Mouse (Mus musculus) stomach, embryonic 16.5 days (tissue): Measurements from ENCODE around the gene Irak1. TPM values are rescaled to one million over a fixed set of nuclear protein-coding genes. Genes with fewer than 3 reads are reported as not detected.

Experiments used
- ATAC-seq: fragments of 200-750 bp; cut with Nextera tagmentation; 2 replicates; pipeline ENCODE4 v1.8.0; 2017; ENCODE audit warnings: moderate number of reproducible peaks, moderate TSS enrichment; ENCODE audit not compliant: insufficient read depth, low FRiP score
- H3K27ac ChIP-seq: fragments of 300-500 bp; sonication (generic); 2 replicates; pipeline ENCODE4 v1.5.1; 2014; ENCODE audit warnings: low read length
- H3K27me3 ChIP-seq: fragments of 300-500 bp; sonication (generic); 2 replicates; pipeline ENCODE4 v1.6.1; 2014; ENCODE audit warnings: low read length, control low read depth, mixed read lengths; ENCODE audit not compliant: control insufficient read depth, insufficient read depth
- H3K36me3 ChIP-seq: fragments of 300-500 bp; sonication (generic); 2 replicates; pipeline ENCODE4 v1.6.1; 2014; ENCODE audit warnings: low read length; ENCODE audit not compliant: control insufficient read depth, insufficient read depth
- H3K4me1 ChIP-seq: fragments of 300-500 bp; sonication (generic); 2 replicates; pipeline ENCODE4 v1.6.1; 2014; ENCODE audit warnings: low read length, control low read depth, mixed read lengths; ENCODE audit not compliant: control insufficient read depth, insufficient read depth
- H3K4me2 ChIP-seq: fragments of 300-500 bp; sonication (generic); 2 replicates; pipeline ENCODE4 v1.6.1; 2014; ENCODE audit warnings: low read depth, low read length, mixed read lengths
- H3K4me3 ChIP-seq: fragments of 300-500 bp; sonication (generic); replicated peaks from 2 replicates; pipeline ENCODE4 v1.5.1; 2014; ENCODE audit warnings: mild to moderate bottlenecking, low read length
- H3K9ac ChIP-seq: fragments of 300-500 bp; sonication (generic); 2 replicates; pipeline ENCODE4 v1.6.1; 2014; ENCODE audit warnings: low read length
- H3K9me3 ChIP-seq: fragments of 300-500 bp; sonication (generic); replicated peaks from 2 replicates; pipeline ENCODE4 v1.6.1; 2016; ENCODE audit warnings: low read length, control low read depth; ENCODE audit not compliant: control insufficient read depth
- WGBS: fragments of 180-500 bp; shearing (Covaris S2); extraction: QIAGEN DNeasy Blood & Tissue Kit; methylation state at CpG from one replicate; pipeline ENCODE4 v1.1.7; 2014; 5-methylcytosine and 5-hydroxymethylcytosine counted together
- polyA plus RNA-seq: library from polyadenylated mRNA; unstranded; fragments of >200 nt; fragmentation: Nextera tagmentation; extraction: Ambion mirVana; gene quantifications from 2 replicates; pipeline ENCODE4 v1.2.1, GENCODE M21; 2015

Irak1 gene
- 63.0 and 66.8 TPM in 2 replicates for polyA plus RNA-seq

DNA sequence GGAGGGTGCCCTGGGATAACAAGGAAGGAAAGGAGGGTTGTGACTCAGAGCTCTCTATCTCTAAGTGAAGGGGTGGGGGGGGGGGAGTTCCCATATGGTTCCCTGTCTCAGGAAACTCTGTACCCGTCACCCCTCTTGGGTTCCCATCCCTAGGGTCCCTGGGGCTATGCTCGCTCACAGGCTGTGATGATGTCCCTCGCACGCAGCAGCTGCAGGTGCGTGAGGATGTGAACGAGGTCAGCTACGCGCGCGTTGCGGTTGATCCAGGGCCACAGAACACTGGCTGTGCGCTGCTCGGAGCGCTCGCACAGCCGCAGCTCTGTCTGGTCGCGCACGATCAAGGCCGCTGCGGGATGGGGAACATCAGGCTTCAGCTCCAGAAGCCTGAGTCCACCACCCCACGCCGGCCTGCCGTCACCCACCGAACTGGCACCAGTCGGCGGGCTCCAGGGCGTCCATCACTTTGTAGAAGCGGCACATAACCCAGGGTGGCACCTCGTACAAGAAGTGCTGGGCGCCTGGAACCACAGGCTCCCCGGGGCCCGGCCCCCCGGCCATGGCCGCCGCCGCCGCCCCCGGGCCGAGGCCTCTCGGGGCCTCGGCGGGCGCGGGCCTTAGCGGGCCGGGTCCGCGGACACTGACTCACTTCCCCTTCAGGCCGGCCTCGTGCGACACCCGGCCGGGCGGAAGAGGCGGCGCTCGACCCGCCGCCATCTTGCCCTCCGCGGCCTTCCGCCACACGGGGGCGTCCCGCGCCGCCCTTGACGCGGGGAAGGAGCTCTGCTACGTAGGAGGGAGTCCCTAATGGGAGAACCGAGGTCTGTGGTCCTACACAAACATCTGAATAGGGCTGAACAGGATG, at the start of gene Irak1:
Irak1 (minus strand) TSS at position 731 of the 862 bp plus-strand sequence.
- H3K27me3 ChIP-seq, result no peaks in the 10 kb centered on the region
- peak within 1 kb of the TSS; percentile 64 for H3K4me2 ChIP-seq
- 19% methylated on average over 52 of the region's 72 CpGs for whole genome bisulfite sequencing
- H3K4me1 ChIP-seq, result peaks cover 4% of the 10 kb centered on the region; the same call in 1 of the 2 replicates
- no peaks in the 10 kb centered on the region for H3K36me3 ChIP-seq
- H3K4me3 ChIP-seq, result peak within 1 kb of the TSS; percentile 62
- peak within 1 kb of the TSS; percentile 88 for H3K9ac ChIP-seq
- H3K27ac ChIP-seq, result peak within 1 kb of the TSS; percentile 72; the same call in 1 of the 2 replicates
- H3K9me3 ChIP-seq, result no peaks in the 10 kb centered on the region
- peak; percentile 91 for ATAC-seq

DNA sequence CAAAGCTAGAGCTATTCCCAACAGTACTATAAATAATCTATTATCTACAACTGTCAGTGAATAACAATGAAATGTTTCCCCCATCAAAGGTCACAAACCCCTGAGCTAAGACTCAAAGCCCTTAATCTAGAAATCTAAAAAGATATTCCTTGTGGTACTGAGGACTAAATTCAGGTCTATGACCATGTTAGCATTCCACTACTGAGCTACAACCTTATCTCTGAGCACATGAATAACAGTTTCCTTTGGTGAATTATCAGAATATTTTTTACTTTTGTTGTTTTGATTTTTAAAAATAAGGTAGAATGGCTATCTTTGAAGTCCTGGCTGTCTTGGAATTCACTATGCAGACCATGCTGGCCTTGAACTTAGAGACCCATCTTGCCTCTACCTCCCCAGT, 47.1 kb upstream of the Irak1 start:
- no peak overlapping the region for H3K4me3 ChIP-seq
- no peak for ATAC-seq
- H3K36me3 ChIP-seq, result no peaks in the 10 kb centered on the region
- H3K4me1 ChIP-seq, result no peaks in the 10 kb centered on the region
- no peaks in the 10 kb centered on the region for H3K9me3 ChIP-seq
- H3K4me2 ChIP-seq, result no peak overlapping the region
- no peak overlapping the region for H3K9ac ChIP-seq
- no peak overlapping the region for H3K27ac ChIP-seq
- H3K27me3 ChIP-seq, result no peaks in the 10 kb centered on the region

DNA sequence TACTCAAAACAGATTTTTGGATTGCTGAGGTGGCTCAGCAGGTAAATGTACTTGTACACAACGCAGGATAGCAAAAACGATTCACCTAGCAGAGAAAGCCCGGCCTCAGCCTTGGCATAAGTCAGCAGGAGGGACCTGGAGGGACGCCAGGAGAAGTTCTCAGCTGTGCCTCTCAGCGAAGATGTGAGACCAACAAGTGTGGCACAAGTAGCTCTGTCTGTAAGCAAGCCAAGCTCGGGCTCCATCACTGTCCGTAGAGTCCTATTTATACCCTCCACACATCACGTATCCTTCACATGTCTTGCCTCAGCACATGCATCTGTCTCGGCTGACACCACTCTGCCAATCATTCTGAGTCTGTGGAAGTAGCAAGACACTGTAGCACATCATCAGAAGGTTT, 44.2 kb upstream of the Irak1 start:
- H3K4me3 ChIP-seq, result no peak overlapping the region
- H3K9me3 ChIP-seq, result no peaks in the 10 kb centered on the region
- H3K9ac ChIP-seq, result no peak overlapping the region
- no peaks in the 10 kb centered on the region for H3K36me3 ChIP-seq
- H3K27ac ChIP-seq, result no peak overlapping the region
- no peak for ATAC-seq
- H3K4me1 ChIP-seq, result no peaks in the 10 kb centered on the region
- H3K27me3 ChIP-seq, result no peaks in the 10 kb centered on the region
- H3K4me2 ChIP-seq, result no peak overlapping the region
- 89% methylated on average over 9 of the region's 9 CpGs for WGBS

DNA sequence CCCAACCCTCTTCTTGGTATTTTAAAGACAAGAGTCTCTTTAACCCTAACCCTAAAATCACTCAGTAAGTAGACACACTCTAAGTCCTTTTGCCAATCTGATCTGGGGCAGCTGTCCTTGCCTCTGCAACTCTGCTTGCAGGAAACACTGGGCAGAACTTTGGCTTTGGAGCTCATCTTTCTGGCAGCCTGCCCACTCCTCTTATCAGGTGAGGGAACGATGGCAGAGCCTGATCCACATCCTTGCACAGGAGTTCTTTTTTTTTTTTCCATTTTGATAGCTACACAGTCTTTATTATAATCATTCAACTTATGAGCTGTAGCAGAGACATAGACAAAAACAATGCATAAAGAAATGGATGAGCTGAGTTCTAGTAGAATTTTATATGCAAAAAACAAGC, 21.4 kb upstream of the Irak1 start:
- no peak overlapping the region for H3K4me2 ChIP-seq
- H3K4me1 ChIP-seq, result no peaks in the 10 kb centered on the region
- H3K9ac ChIP-seq, result no peak overlapping the region
- H3K27ac ChIP-seq, result no peak overlapping the region
- no peaks in the 10 kb centered on the region for H3K9me3 ChIP-seq
- no peak overlapping the region for H3K4me3 ChIP-seq
- 50% methylated on average over 1 of the region's 1 CpGs for WGBS
- no peaks in the 10 kb centered on the region for H3K27me3 ChIP-seq
- no peaks in the 10 kb centered on the region for H3K36me3 ChIP-seq
- ATAC-seq, result no peak

DNA sequence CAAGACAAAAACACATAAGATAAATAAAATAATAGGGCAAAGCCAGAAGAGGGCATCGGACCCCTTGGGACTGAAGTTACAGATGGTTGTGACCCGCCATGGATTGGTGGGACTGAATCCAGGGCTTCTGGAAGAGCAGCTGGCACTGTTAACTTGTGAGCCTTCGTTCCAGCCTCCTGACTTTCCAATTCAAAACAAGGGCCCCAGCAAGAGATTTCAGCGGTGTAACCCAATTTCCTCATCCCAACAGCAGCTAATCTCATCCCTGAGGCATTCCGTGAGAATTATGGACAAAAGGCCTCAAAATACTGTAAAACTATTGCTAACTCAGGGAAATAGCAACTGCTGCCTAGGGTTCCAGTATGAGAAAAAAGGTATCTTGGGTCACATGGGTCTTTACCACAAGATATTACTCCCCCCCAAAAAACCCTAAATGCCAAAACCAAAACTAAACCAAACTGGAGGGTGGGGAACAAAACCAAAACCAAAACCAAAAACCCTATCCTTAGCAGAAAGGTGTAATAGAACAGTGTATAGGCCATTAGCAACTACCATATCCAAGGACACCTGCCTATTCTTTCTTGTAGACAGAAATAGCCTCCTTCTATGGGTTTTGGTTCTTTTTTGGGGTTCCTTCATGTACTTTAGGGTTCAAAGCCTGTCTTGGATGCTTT, 14.1 kb upstream of the Irak1 start:
- no peaks in the 10 kb centered on the region for H3K27me3 ChIP-seq
- WGBS, result 78% methylated on average over 5 of the region's 5 CpGs

DNA sequence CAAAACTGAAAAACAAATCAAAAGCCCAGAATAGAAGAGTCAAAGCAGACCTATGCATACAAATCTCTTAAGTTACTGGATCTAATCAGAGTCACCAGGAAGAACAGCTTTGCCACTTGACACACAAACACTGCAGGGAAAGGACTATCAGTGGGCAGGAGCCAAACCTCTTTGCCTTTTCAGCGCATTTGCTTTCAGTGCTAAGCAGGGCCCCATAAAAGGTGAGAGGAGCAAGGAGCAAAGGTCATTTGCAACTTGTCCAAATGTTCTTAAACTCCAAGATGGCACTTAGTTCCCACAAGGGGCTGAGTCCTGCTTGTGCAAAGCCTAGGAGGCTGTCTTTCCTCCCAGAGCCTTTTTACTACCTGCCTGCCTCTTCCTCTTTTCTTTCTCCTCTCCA, 6.3 kb upstream of the Irak1 start:
- Histone ChIP-seq H3K9ac (no peak overlapping the region), H3K4me3 (no peak overlapping the region), H3K4me2 (no peak overlapping the region), H3K9me3 (no peaks in the 10 kb centered on the region), H3K4me1 (no peaks in the 10 kb centered on the region), H3K27ac (no peak overlapping the region), H3K27me3 (no peaks in the 10 kb centered on the region; the same call in 1 of the 2 replicates), H3K36me3 (no peaks in the 10 kb centered on the region)
- ATAC-seq, result no peak
- WGBS, result 48% methylated on average over 1 of the region's 1 CpGs

More for the DNA sequence above, 14.1 kb upstream of the Irak1 start:
- Histone ChIP-seq H3K4me2 (no peak overlapping the region), H3K4me3 (no peak overlapping the region), H3K27ac (no peak overlapping the region), H3K36me3 (no peaks in the 10 kb centered on the region), H3K4me1 (no peaks in the 10 kb centered on the region), H3K9me3 (no peaks in the 10 kb centered on the region), H3K9ac (no peak overlapping the region)
- ATAC-seq, result no peak

DNA sequence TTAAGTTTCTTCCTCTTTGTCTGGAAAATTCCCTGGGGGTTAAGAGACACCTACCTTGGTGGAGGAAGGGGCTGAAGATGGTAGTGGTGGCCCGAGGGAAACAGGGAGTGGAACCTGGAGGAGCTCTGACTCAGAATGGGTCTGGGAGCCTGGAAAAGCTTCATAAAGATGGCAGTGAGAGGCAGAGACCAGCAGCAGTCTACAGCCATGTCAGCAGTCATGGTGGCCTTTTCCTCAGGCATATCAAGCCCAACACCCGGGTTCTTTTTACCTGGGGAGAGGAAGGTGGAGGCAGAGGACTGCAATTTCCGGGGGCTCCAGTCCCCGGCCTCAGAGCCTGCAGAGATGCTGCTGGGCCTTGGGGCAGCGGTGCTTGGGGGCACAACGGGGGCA, 927 bp downstream of the Irak1 start:
- 25% methylated on average over 5 of the region's 6 CpGs for WGBS
- H3K27ac ChIP-seq, result peak overlapping the region; percentile 72; the same call in 1 of the 2 replicates
- H3K4me3 ChIP-seq, result peak overlapping the region; percentile 62
- H3K4me2 ChIP-seq, result peak overlapping the region; percentile 64
- no peak for ATAC-seq
- no peaks in the 10 kb centered on the region for H3K36me3 ChIP-seq
- H3K9me3 ChIP-seq, result no peaks in the 10 kb centered on the region
- peak overlapping the region; percentile 88 for H3K9ac ChIP-seq
- no peaks in the 10 kb centered on the region for H3K27me3 ChIP-seq
- peaks cover 4% of the 10 kb centered on the region; the same call in 1 of the 2 replicates for H3K4me1 ChIP-seq

DNA sequence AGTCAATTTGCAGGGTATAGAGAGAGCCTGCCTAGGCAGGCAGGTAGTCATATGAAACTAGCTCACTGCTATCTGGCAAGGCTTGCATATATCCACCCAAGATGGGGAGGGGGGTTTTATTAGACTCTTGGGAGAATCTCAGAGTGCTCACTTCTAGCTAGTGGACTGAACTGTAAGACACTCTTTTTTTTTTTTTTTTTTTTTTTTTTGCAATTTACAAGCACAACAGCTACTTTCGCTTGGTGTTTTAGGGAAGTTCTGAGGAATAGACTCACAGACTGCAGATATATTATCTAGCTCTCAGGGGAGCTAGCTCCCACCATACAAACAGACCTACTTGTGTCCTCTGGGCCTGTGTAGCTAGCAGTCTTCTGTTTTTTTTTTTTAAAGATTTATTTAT, 9.1 kb downstream of the Irak1 start:
- Histone ChIP-seq H3K9me3 (no peaks in the 10 kb centered on the region), H3K4me2 (no peak overlapping the region), H3K4me1 (no peaks in the 10 kb centered on the region), H3K36me3 (0 out of 2 replicates have a peak, but pooled peaks cover 3% of the 10 kb centered on the region), H3K27me3 (no peaks in the 10 kb centered on the region; the same call in 1 of the 2 replicates), H3K27ac (no peak overlapping the region), H3K9ac (no peak overlapping the region), H3K4me3 (no peak overlapping the region)
- WGBS, result 100% methylated on average over 1 of the region's 1 CpGs
- ATAC-seq, result no peak

DNA sequence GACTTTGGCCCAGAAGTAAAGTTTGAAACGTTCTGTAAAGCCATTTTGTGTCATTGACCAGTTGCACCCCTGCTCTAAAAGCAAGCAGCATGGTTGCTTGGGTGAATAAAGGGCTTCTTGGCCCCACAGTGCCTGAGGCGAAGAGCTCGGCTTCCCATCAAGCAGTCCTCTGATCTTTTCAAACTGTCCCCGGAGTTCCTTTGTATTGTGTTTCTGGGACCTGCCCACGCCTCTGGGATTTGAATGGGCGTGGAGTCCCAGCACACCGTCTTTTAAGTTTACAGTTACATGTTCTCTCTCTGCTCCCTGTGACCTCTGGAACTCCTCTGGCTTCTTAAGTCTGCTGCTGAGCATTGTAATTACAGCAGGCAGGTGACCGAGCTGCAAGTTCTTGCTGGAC, 15.7 kb downstream of the Irak1 start:
- no peak overlapping the region for H3K27ac ChIP-seq
- no peaks in the 10 kb centered on the region for H3K9me3 ChIP-seq
- H3K36me3 ChIP-seq, result no peaks in the 10 kb centered on the region
- no peak overlapping the region for H3K9ac ChIP-seq
- no peaks in the 10 kb centered on the region; the same call in 1 of the 2 replicates for H3K27me3 ChIP-seq
- no peak overlapping the region for H3K4me3 ChIP-seq
- ATAC-seq, result no peak
- 41% methylated on average over 8 of the region's 8 CpGs for WGBS
- H3K4me2 ChIP-seq, result no peak overlapping the region
- no peaks in the 10 kb centered on the region for H3K4me1 ChIP-seq
